Mouse (Mus musculus): ENCODE results near the gene Enpp6.
"Not testable (repeated sequence)": the region's sequence is repeated elsewhere in the genome, so short reads cannot be mapped to it uniquely, and the experiment has no call there.

Gene Enpp6

DNA sequence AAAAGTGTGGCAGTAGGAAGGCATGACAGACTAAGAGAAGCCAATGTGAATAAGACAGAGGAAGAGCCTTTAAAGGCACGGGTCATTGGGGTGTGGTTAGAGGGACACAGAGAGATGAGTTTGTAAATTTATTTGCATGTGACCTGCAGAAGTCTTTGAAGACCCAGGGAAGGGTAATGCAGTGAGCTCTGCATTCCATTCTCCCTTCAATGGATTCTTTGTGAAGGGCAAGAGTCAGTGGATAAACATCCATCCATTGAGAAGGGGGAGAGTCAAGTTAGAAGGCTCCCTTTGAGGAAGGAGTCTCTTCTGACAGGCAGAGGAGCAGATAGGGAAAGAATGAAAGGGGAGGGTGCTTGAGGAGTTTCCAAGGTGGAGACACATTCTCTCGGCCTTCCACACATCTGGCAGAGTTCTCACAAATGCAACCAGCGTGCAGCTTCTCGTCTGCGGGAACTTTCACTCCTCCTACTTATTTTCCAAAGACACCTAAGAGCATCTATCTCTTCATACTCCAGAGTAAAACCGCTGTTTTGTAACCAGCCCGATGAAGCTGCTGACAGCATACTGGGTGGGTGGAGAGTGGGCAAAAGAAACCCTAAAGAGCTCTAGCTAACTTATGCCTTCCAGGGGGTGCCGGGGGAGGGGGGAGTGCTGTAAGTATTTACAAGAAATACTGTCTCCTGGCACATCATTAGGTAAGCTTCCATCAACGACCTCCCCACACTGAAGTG, 9.4 kb downstream of the Enpp6 start:
- DNase-seq (ENCODE audit: low spot score) = no peak

DNA sequence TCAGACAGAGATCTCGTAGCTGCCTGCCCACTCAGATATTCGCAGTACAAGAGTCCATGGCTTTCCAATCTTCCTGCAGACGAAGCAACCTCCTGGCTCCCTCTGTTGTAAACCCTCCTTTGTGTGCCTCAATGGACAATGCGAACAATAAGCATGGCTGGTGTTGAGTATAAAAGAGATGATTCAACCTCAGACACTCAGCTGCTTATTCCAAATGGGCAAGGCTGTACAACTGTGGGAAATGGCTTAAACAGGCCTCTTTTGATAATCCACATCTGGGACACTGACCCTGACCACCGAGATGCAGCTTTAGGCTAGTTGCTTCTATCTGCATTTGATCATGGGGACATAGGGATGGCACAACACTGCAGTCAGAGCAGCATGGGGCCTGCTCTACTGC, 19.0 kb downstream of the Enpp6 start:
- DNase-seq (ENCODE audit: low spot score) = no peak

DNA sequence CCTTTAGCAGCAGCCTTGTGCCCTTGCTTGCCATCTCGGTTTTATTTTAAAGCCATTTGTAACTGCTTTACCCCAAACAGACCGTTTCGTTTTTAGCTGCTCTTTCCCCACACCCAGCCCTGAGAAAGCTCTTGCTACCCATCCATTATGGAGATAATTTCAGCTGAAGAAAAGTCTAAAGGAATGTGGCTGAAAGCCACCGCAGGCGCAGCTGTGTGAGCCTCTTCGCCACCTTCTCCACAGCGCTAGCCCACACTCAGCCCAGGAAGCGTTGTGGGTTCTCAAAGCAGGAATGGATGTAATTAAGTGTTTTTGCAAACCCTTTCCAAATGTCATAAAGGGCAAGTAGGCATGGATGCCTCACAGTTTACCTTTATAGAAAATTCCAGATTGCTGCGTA, 20.1 kb downstream of the Enpp6 start:
- DNase-seq (ENCODE audit: low spot score) = no peak

DNA sequence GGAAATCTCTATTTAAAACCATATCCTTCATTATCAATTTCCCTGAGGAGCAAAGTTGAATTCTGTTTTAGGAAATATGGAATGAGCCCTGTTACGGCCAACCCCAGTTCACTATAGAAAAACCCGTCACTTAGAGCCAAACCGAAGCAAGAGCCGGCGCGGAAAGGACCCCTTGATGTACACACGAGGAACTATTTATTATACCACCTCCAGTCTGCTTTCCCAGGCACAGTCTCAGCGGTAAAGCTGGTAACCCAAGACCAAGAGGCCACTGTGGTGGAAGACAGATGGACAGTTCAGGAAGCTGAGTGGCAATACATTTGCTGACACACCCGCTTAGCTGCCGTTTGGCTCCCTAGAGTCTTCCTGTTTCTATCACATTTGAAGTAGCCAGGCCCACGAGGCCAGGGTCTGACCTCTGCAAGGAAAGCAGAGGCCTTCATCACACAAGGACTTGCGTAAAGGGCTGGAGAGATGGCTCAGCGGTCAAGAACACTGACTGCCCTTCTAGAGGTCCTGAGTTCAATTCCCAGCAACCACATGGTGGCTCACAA, 21.6 kb downstream of the Enpp6 start:
- DNase-seq (ENCODE audit: low spot score) = no peak

DNA sequence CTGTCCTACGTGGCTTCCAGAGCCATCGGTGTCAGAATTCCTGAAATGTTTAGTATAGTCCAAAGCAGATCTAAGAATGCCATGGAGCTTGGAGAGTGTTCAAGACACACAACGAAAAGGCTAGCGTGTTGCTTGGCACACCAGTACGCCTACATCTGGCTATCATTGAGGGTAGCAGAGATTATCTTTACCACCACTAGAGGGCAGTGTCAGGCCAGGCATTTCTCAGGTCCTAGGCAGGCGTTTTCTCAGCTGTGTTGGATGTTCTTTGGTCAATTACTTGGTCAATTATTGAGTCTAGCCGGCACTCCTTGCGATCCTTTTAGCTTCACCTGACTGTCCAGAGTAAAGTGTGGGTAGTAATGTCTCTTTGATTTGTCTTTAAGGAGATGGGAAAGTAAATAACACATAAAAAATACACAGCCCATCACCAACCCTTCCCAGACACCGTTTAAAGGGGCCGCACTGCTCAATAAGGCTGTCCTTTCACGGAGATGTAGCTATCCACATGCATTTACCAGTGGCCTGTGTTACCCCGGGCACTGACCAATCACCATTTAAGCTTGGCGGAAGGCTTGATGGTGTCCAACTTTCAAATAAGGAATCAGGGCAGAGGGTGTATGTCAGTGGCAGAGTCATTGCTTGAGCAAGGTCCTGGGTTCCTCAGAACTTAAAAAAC, 29.7 kb downstream of the Enpp6 start:
- DNase-seq (ENCODE audit: low spot score) = peak; percentile 68

- no peak for DNase-seq (ENCODE audit: low spot score)
These were observed 34.5 kb downstream of the Enpp6 start for GRCm38 (mm10) chr8:47021135-47021555.

DNA sequence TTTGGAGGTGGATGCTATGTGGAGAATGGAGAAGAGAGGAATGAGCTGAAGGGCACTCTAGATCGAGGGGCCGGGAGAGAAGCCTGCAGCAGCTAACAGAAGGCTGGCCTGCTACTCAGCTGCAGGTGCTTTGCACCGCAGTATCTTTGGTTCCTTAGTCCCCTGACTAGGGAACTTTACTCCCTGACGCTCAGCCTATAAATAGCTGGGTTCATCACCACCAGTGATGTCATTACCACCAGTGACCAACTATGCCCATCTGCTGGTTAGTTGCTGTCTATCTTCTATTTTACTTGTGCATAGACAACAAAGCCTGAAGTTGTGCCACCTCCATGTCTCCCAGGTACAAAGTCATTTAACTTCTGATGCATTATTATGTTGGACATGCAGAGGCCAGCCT, 37.9 kb downstream of the Enpp6 start:
- DNase-seq (ENCODE audit: low spot score) = no peak

- DNase-seq (ENCODE audit: low spot score) = no peak
These were observed 40.3 kb downstream of the Enpp6 start for GRCm38 (mm10) chr8:47026841-47027490.

GRCm38 (mm10) chr8:47028474-47028873, 41.8 kb downstream of the Enpp6 start:
- no peak for DNase-seq (ENCODE audit: low spot score)

- DNase-seq (ENCODE audit: low spot score) = no peak
These were observed 43.6 kb downstream of the Enpp6 start for GRCm38 (mm10) chr8:47030321-47030720.

DNA sequence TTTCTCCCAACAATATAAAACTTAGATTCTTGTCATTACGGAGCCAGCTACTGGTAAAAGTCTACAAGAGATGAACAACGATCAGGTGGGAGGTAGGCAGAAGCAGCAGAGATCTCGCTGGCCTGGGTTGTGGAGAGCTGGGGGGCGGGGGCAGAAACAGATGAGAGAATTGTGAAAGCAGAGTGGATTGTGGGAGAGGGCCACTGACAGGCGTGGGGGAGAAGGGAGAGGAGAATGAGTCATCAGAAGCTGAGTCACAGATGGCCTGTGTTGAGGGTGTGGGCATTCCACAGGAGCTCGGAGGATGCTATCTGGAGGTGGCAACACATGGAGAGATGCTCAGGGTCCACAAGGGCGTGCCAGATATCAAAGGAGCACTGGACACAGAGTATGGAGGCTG, 45.4 kb downstream of the Enpp6 start:
- DNase-seq (ENCODE audit: low spot score) = no peak

DNA sequence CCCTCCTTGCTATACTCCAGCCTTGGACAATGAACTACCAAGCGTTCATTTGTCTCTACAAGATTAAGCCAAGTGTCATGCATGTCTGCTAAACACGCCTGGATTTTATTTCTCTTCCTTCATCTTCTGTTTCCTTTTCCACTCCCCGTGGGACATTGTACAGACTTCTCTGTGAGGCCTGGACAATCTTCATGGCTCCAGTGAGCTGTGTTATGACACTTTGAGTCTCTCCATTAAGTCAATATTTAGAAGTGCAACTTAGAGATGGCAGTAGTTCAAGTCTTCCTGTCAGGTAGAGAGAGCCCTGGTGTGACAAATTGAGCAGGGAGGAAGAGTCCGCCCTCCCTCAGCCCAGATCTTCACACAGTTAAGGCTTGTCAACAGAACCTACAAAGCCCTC, 47.3 kb downstream of the Enpp6 start:
- no peak for DNase-seq (ENCODE audit: low spot score)

GRCm38 (mm10) chr8:47036501-47036900, 49.8 kb downstream of the Enpp6 start:
- DNase-seq (ENCODE audit: low spot score) = no peak

GRCm38 (mm10) chr8:47037405-47037804, 50.7 kb downstream of the Enpp6 start:
- no peak for DNase-seq (ENCODE audit: low spot score)

DNA sequence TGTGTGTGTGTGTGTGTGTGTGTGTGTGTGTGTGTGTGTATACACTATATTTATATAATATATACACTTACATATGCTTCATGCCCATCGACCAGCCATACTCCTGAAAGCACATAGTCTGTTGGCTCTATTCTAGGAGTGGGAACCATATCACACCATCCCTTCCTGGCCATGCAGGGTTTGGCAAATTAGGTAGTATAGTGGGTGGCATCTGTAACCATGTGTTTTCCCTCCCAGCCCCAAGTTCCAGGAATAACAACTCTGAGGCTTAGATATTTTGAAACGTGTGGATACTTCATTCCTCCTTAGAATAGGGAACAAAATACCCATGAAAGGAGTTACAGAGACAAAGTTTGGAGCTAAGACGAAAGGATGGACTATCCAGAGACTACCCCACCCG, 53.5 kb downstream of the Enpp6 start:
- not testable (repeated sequence) for DNase-seq (ENCODE audit: low spot score)

DNA sequence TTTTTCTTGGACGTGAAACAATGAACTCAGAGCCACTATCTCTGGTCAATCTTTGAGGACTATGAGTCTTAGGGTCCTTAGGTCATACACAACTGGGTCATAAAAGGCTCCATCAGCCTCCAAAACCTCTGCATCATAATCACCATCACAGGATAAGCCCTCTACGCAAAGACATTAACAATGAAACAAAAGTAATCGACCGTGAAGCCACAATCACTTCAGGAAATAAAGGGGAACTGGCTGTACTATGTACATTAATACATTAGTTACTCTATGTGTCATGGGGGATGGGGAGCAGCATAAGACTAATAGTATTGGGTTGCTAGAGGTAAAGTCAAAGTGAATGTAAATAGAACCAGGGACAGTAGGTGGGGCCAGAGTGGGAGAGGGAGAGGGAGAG, 59.7 kb downstream of the Enpp6 start:
- DNase-seq (ENCODE audit: low spot score) = no peak

GRCm38 (mm10) chr8:47047146-47047545, 60.5 kb downstream of the Enpp6 start:
- DNase-seq (ENCODE audit: low spot score) = no peak

DNA sequence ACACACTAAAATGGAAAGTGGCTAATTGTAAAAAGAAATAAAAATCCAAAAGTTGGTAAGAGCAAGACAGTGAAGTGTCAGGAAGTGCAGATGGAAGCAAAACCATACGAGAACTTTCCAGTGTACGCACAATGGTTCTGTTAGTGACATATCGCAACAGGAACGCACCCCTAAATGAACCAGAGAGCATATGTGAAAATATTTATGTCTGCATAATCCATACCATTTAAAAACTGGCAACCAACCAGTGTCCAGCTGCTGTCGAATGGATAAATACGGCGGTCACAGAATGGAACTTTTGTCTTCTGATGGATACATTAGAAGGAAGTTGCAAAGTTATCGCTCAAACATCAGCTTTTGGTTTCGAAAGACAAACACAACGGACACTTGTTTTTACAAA, 61.9 kb downstream of the Enpp6 start:
- DNase-seq (ENCODE audit: low spot score) = no peak

DNA sequence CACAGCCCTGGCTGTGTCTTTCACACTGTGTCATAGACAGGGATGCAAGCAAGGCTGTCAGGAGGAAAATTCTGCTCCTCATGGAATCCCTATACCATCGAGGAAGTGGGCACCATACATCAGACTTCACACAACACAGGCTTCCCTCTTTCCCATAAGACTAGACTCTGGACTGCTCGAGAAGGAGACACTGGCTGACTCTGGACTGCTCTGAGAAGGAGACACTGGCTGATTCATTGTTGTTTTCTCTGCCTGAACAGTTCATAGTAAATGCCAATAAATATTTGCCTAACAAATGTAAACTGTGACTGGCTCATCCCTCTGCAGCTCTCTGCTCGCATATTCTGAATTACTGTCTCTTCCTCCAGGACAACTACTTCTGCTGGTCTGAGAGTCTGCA, 66.0 kb downstream of the Enpp6 start:
- DNase-seq (ENCODE audit: low spot score) = no peak

GRCm38 (mm10) chr8:47056086-47056485, 69.4 kb downstream of the Enpp6 start:
- no peak for DNase-seq (ENCODE audit: low spot score)

DNA sequence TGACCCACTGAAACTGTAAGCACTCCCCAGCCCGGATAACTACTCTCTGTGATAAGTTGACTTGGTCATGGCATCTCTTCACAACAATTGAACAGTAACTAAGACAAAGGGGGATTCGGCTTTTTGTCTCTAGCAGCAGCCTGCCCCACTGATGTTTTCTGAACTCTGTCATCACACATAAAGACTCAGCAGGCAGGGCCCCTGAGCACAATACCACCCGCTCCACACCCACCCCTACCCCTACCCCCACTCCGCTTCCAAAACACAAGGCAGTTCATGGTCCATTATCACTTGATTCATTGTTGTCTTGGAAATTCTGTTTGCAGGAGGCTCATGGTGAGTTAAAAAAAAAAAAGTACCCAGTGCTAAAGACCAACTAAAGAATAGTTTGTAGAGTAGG, 71.8 kb downstream of the Enpp6 start:
- DNase-seq (ENCODE audit: low spot score) = no peak

GRCm38 (mm10) chr8:47058971-47059370, 72.3 kb downstream of the Enpp6 start:
- DNase-seq (ENCODE audit: low spot score) = no peak

DNA sequence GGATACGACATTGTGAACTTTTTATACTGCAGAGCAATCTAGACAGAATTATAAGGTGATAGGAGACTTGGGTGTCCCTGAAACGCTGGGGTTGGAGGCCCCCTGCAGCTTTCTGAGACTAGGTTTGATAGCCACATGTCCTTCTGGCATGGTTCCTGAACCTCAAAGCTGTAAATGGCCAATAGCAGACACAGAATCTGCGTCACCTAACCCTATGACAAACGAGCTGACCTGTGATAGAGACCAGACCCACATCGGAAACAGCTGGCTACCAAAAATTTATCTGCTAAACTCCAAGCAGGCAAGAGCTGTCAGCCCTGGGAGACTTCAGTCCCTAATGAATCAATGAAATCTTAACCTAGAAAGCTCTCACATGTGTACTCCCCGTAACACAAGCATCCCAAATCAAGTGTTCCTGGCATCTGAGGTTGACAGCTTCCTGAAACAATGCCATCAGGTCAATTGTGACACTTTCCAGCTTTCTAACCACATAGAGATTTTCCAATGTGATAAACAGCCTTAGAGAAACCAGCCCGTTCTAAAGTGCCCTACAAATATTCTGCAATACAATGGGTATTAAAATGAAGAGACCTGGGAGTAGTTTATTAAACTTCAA, 74.5 kb downstream of the Enpp6 start:
- DNase-seq (ENCODE audit: low spot score) = no peak

Measured in ovary, postnatal 14 days (tissue).